Mouse (Mus musculus) lung, postnatal 25 days (tissue): ENCODE data around the gene Tmco5.

ENCODE experiments used
- DNase-seq: peaks from one replicate; pipeline ENCODE4 v3.0.0; 2022; ENCODE audit warnings: low spot score

Gene Tmco5

GRCm38 (mm10) chr2:116878391-116878790, at the start of gene Tmco5:
TSS of gene Tmco5 (plus strand) at chr2:116878691.
- no peak for DNase-seq

- no peak for DNase-seq
Measured at GRCm38 (mm10) chr2:116831863-116832262, 46.6 kb upstream of the Tmco5 start.

- DNase-seq, result no peak
Measured at GRCm38 (mm10) chr2:116837829-116838228, 40.7 kb upstream of the Tmco5 start.

GRCm38 (mm10) chr2:116838538-116839197, 39.8 kb upstream of the Tmco5 start:
- DNase-seq, result peak; percentile 42

- no peak for DNase-seq
Measured at GRCm38 (mm10) chr2:116849980-116850636, 28.4 kb upstream of the Tmco5 start.

GRCm38 (mm10) chr2:116851356-116851755, 27.1 kb upstream of the Tmco5 start:
- no peak for DNase-seq

- no peak for DNase-seq
Measured at GRCm38 (mm10) chr2:116852249-116852648, 26.2 kb upstream of the Tmco5 start.

GRCm38 (mm10) chr2:116858703-116859102, 19.8 kb upstream of the Tmco5 start:
- DNase-seq, result no peak

GRCm38 (mm10) chr2:116876955-116877615, 1.4 kb upstream of the Tmco5 start:
- no peak for DNase-seq

- no peak for DNase-seq
Measured at GRCm38 (mm10) chr2:116879730-116880129, 1.2 kb downstream of the Tmco5 start.

- DNase-seq, result no peak
Measured at GRCm38 (mm10) chr2:116893316-116893987, 15.0 kb downstream of the Tmco5 start.

GRCm38 (mm10) chr2:116893988-116894363, 15.5 kb downstream of the Tmco5 start:
- peak; percentile 31 for DNase-seq

GRCm38 (mm10) chr2:116899615-116900272, 21.3 kb downstream of the Tmco5 start:
- DNase-seq, result peak; percentile 84

GRCm38 (mm10) chr2:116900273-116900843, 21.9 kb downstream of the Tmco5 start:
- DNase-seq, result no peak

GRCm38 (mm10) chr2:116908268-116908667, 29.8 kb downstream of the Tmco5 start:
- DNase-seq, result no peak

- no peak for DNase-seq
Measured at GRCm38 (mm10) chr2:116912334-116913070, 34.0 kb downstream of the Tmco5 start.

GRCm38 (mm10) chr2:116913677-116914405, 35.4 kb downstream of the Tmco5 start:
- no peak for DNase-seq

- no peak for DNase-seq
Measured at GRCm38 (mm10) chr2:116914636-116915035, 36.1 kb downstream of the Tmco5 start.

- DNase-seq, result no peak
Measured at GRCm38 (mm10) chr2:116918598-116918997, 40.1 kb downstream of the Tmco5 start.
